Mouse (Mus musculus) heart, adult 2 months (tissue): ENCODE data around the gene Vmn2r2.

Source experiments
- CTCF ChIP-seq: fragments of 200-600 bp; IDR thresholded peaks from 2 replicates; pipeline ENCODE4 v1.8.1; 2022; ENCODE audit warnings: antibody characterized with exemption, mild to moderate bottlenecking, moderate library complexity
- EP300 ChIP-seq: fragments of 200-500 bp; IDR thresholded peaks from 2 replicates; pipeline ENCODE4 v1.6.1; 2011; ENCODE audit warnings: low read depth, low read length, control low read depth; ENCODE audit not compliant: insufficient read depth
- POLR2A ChIP-seq: fragments of 200-500 bp; IDR thresholded peaks from 2 replicates; pipeline ENCODE4 v1.6.1; 2011; ENCODE audit warnings: mild to moderate bottlenecking, low read depth, low read length, control low read depth; ENCODE audit not compliant: insufficient read depth

DNA sequence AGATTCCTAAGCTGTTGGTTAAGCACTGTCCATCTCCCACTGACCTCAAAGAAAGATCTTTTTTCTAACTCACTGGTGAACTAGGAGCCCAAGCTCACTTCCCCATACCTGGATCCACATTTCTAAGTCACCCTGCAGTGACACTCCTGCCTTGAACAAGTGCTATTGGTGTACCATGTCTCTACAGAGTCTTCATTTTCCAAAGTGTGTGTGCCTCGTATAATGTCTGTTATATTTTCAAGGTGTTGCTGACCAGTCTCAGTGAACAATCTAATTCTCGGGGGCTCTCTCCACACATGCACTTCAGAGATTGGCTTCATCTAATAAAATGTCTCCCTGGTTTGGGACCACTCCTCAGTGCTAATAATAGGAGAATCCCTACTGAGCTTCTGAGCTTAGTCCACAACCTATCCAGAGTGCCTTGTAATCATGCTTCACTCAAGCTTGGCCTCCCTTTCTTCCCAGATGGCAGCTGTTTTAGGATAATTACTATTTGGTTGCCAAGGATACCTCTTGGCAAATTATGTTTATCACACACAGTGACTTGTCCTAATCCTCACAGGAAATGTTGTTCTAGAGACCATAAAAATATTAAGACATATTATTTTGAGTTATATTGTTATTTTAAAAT, at the start of gene Vmn2r2:
- no peak for TF ChIP-seq CTCF
- TF ChIP-seq POLR2A, result no peak
- no peak for TF ChIP-seq EP300
